Mouse (Mus musculus) C2C12 (cell line): ENCODE results near the gene Ankfy1. TPM values are rescaled to one million over a fixed set of nuclear protein-coding genes. Genes with fewer than 3 reads are reported as not detected.

Experiments
- H3K27me3 ChIP-seq: one replicate; pipeline ENCODE4 v1.6.1; 2011; ENCODE audit not compliant: control insufficient read depth, insufficient read depth, insufficient read length
- H3K36me3 ChIP-seq: one replicate; pipeline ENCODE4 v1.6.1; 2011; ENCODE audit not compliant: control insufficient read depth, insufficient read depth
- H3K4me3 ChIP-seq: one replicate; pipeline ENCODE4 v1.5.1; 2011; ENCODE audit warnings: mild to moderate bottlenecking, control low read depth; ENCODE audit not compliant: poor library complexity, insufficient read depth, severe bottlenecking
- H3K79me2 ChIP-seq: one replicate; pipeline ENCODE4 v1.6.1; 2011; ENCODE audit not compliant: control insufficient read depth, insufficient read depth
- H3K79me3 ChIP-seq: one replicate; pipeline ENCODE4 v1.6.1; 2011; ENCODE audit warnings: low read depth, control low read depth
- H3ac ChIP-seq: one replicate; pipeline ENCODE3; 2011; ENCODE audit warnings: low read depth; ENCODE audit not compliant: control insufficient read depth, insufficient read length
- CEBPB ChIP-seq: IDR thresholded peaks from one replicate; pipeline ENCODE4 v1.6.1; 2011; ENCODE audit warnings: low read depth, mild to moderate bottlenecking, control low read depth, moderate library complexity
- CTCF ChIP-seq: IDR thresholded peaks from one replicate; pipeline ENCODE4 v1.5.1; 2011; ENCODE audit not compliant: control insufficient read depth, insufficient read depth, insufficient read length
- FOSL1 ChIP-seq: IDR thresholded peaks from one replicate; pipeline ENCODE4 v1.8.0; 2011; ENCODE audit warnings: mild to moderate bottlenecking, low read length; ENCODE audit not compliant: poor library complexity, insufficient read depth, severe bottlenecking
- MAX ChIP-seq: IDR thresholded peaks from one replicate; pipeline ENCODE4 v1.6.1; 2011; ENCODE audit warnings: mild to moderate bottlenecking, control low read depth
- MYOD1 ChIP-seq: IDR thresholded peaks from one replicate; pipeline ENCODE4 v1.6.1; 2011; ENCODE audit warnings: low read depth; ENCODE audit not compliant: control insufficient read depth, insufficient read length
- MYOG ChIP-seq: IDR thresholded peaks from one replicate; pipeline ENCODE4 v1.6.1; 2011; ENCODE audit not compliant: control insufficient read depth, insufficient read length; ENCODE audit errors: extremely low read depth
- USF1 ChIP-seq: IDR thresholded peaks from one replicate; pipeline ENCODE4 v1.6.1; 2011; ENCODE audit warnings: low read depth, mild to moderate bottlenecking, control low read depth, moderate library complexity
- microRNA-seq: library from miRNA; unstranded; fragments of <30 nt; microRNA quantifications from one replicate; pipeline ENCODE4, GENCODE M21; 2019; ENCODE audit warnings: borderline microRNAs expressed
- polyA plus RNA-seq: library from polyadenylated mRNA; unstranded; fragments of >200 nt; fragmentation: generic; extraction: Trizol; gene quantifications from one replicate; pipeline ENCODE4 v1.2.1, GENCODE M21; 2012; ENCODE audit warnings: missing spikeins

Ankfy1 gene
- polyA plus RNA-seq, 1 experiment = 15.1 TPM

DNA sequence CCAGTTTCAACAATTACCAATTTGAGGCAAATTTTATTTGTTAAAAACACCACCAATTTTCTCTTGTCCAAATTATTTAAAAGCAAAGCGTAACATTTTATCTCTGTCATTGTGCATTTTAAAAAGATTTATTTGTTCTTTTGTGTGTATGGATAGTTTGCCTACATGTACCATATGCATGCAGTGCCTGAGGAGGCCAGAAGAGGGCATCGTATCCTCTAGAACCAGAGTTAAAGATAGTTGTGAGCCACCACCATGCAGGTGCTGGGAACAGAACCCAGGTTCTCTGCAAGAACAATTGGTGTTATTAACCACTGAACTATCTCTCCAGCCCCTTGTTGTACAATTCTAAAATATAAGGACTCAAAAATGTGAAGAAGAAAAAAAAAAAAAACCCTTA lies 124.4 kb downstream of the Ankfy1 start:
- H3K36me3 ChIP-seq = peaks cover 12% of the 10 kb centered on the region
- H3K79me2 ChIP-seq = peaks cover 84% of the 10 kb centered on the region
- TF ChIP-seq FOSL1 = no peak
- TF ChIP-seq CEBPB = no peak
- TF ChIP-seq MYOG = no peak
- TF ChIP-seq MAX = no peak
- no peak for TF ChIP-seq CTCF
- no peak for TF ChIP-seq MYOD1
- no peak for TF ChIP-seq USF1
- peaks cover 31% of the 10 kb centered on the region for H3K79me3 ChIP-seq
- H3K27me3 ChIP-seq = no peaks in the 10 kb centered on the region
- H3ac ChIP-seq = no peak overlapping the region
- H3K4me3 ChIP-seq = no peak overlapping the region

DNA sequence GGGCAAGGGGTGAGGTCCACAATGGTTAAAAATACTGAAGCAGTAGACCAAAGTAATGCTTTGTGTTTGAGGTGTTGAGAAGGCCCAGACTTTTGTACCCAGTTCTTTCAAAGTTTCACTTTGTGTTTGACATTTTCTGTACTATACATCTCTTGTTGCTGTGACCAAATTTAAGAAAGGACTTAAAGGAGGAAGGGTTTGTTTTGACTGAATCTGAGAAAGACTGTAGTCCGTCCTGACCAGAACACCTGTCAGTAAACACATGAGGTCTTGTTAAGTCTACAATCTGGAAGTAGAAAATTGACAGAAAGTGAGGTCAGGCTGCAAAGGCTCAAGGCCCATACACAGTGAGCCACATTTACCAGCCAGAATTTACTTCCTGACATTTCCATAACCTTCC lies 127.1 kb downstream of the Ankfy1 start:
- TF ChIP-seq FOSL1 (no peak), MYOD1 (no peak), CEBPB (no peak), MAX (no peak), USF1 (no peak), CTCF (no peak), MYOG (no peak)
- Histone ChIP-seq H3K36me3 (peaks cover 27% of the 10 kb centered on the region), H3K79me2 (peaks cover 57% of the 10 kb centered on the region), H3K4me3 (no peak overlapping the region), H3K79me3 (peaks cover 19% of the 10 kb centered on the region), H3ac (no peak overlapping the region), H3K27me3 (no peaks in the 10 kb centered on the region)

DNA sequence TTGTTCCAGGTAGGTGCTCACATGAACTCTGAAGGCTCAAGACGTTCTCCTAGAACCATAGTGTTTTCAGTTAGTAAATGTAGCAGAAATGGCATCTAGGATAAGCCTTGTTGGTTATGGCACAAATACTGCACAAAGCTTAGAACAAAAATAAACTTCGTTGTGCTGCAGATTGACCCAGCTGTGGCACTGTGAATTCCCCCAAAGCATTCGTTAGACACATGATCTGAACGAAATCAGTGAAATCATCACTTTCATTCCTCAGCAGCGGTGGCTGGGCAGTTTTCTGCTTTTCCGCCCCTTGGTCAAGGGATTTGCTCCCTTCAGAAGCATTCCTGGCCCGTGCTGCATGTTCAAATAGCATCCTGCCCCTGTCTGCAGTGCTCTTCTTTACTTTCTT lies 128.3 kb downstream of the Ankfy1 start:
- Histone ChIP-seq H3K79me3 (peaks cover 19% of the 10 kb centered on the region), H3ac (no peak overlapping the region), H3K27me3 (no peaks in the 10 kb centered on the region), H3K79me2 (peaks cover 46% of the 10 kb centered on the region), H3K36me3 (peaks cover 28% of the 10 kb centered on the region), H3K4me3 (no peak overlapping the region)
- TF ChIP-seq MAX (no peak), CTCF (no peak), FOSL1 (no peak), CEBPB (no peak), MYOD1 (no peak)

DNA sequence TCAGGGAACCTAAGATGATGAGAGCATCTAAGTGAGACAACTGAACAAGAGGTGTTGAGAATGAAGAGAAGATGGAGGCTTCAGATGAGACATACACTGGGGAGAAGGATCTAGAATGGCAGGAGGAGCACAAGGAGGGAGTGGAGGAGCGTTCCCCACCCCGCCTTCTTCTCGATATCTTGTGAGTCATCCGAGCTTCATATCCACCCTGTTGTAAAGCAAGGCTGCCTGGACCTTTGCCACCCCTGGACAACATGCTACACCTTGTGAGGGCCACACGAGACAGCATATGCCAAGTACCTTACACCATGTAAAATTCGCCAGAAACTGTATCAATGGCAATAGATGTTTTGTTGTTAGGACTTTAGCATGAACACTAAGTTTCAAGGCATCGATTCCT lies 131.2 kb downstream of the Ankfy1 start:
- Histone ChIP-seq H3K79me3 (peaks cover 9% of the 10 kb centered on the region), H3ac (no peak overlapping the region), H3K36me3 (peaks cover 54% of the 10 kb centered on the region), H3K79me2 (peaks cover 18% of the 10 kb centered on the region), H3K27me3 (no peaks in the 10 kb centered on the region), H3K4me3 (no peak overlapping the region)
- TF ChIP-seq CTCF (no peak), MYOD1 (no peak), USF1 (no peak), MYOG (no peak), CEBPB (no peak), FOSL1 (no peak), MAX (no peak)

Small RNAs within 50 kb of the gene (microRNA-seq; reads per million reads assigned to microRNA genes)
- gene Gm25678 = not detected

Other genes starting within 250 kb of the Ankfy1 start
- gene Mybbp1a, start 248.7 kb upstream of the Ankfy1 start, polyA plus RNA-seq = 230 TPM
- 0.37 TPM for gene Spns2, start 200.1 kb upstream of the Ankfy1 start, polyA plus RNA-seq
- not detected for gene Spns3, start 139.5 kb upstream of the Ankfy1 start, polyA plus RNA-seq
- 8.1 TPM for gene Ube2g1, start 82.7 kb upstream of the Ankfy1 start, polyA plus RNA-seq
- gene Cyb5d2, start 106.1 kb downstream of the Ankfy1 start, polyA plus RNA-seq = 5.5 TPM
- gene Zzef1, start 106.2 kb downstream of the Ankfy1 start, polyA plus RNA-seq = 10.7 TPM